Mouse (Mus musculus): ENCODE measurements around the gene Fam172a.

GRCm38 (mm10) chr13:77878545-77878944 lies 176.7 kb downstream of the Fam172a start:
- no peak for TF ChIP-seq POLR2A (IDR thresholded peaks at IDR 0.05; ENCODE audit: borderline replicate concordance, extremely low read depth, insufficient read depth, insufficient read length, poor library complexity, severe bottlenecking)
- no peak for TF ChIP-seq CTCF (IDR thresholded peaks at IDR 0.05; ENCODE audit: borderline replicate concordance, extremely low read depth, insufficient read depth, insufficient read length)
